Mouse (Mus musculus): Measurements from ENCODE around the gene Vmn1r210.
"Not testable (repeated sequence)": the region's sequence is repeated elsewhere in the genome, so short reads cannot be mapped to it uniquely, and the experiment has no call there.

GRCm38 (mm10) chr13:22844304-22844703, 13.2 kb upstream of the Vmn1r210 start:
- TF ChIP-seq POLR2A, CTCF (IDR thresholded peaks at IDR 0.05; ENCODE audit: insufficient read depth, low read depth, low read length): not testable (repeated sequence)
